Mouse (Mus musculus) bone marrow macrophage, adult 2 months (primary cell): Measurements from ENCODE around the gene Gstm4.

Experiments used
- CTCF ChIP-seq: IDR thresholded peaks from 2 replicates; pipeline ENCODE4 v1.5.1; 2012; ENCODE audit warnings: low read depth, mild to moderate bottlenecking, low read length, moderate library complexity
- POLR2A ChIP-seq: IDR thresholded peaks from 2 replicates; pipeline ENCODE4 v1.6.1; 2012; ENCODE audit warnings: mild to moderate bottlenecking, low read depth, low read length, borderline replicate concordance

GRCm38 (mm10) chr3:108067370-108067934, 22.8 kb upstream of the Gstm4 start:
- TF ChIP-seq CTCF = no peak
- TF ChIP-seq POLR2A = no peak
